Mouse (Mus musculus) gastrocnemius, postnatal 14 days (tissue): ENCODE results near the gene Nell2. TPM values are rescaled to one million over a fixed set of nuclear protein-coding genes. Genes with fewer than 3 reads are reported as not detected.

Source experiments
- DNase-seq: peaks from one replicate; pipeline ENCODE4 v3.0.0; 2021; ENCODE audit warnings: mixed read lengths
- intact Hi-C: fragments of 180-260 bp; cut with DNase I; formaldehyde crosslinking; loops from one replicate; pipeline ENCODE4 v1.15.1; 2025; ENCODE audit warnings: low total_unique reads
- total RNA-seq, 2 experiments: library from RNA; stranded (reverse); gene quantifications; 2 replicates each; pipeline ENCODE4 v1.2.3; 2021

Nell2 gene
- total RNA-seq, 2 experiments from 2014 or later = 0.33 to 0.51 TPM

DNA sequence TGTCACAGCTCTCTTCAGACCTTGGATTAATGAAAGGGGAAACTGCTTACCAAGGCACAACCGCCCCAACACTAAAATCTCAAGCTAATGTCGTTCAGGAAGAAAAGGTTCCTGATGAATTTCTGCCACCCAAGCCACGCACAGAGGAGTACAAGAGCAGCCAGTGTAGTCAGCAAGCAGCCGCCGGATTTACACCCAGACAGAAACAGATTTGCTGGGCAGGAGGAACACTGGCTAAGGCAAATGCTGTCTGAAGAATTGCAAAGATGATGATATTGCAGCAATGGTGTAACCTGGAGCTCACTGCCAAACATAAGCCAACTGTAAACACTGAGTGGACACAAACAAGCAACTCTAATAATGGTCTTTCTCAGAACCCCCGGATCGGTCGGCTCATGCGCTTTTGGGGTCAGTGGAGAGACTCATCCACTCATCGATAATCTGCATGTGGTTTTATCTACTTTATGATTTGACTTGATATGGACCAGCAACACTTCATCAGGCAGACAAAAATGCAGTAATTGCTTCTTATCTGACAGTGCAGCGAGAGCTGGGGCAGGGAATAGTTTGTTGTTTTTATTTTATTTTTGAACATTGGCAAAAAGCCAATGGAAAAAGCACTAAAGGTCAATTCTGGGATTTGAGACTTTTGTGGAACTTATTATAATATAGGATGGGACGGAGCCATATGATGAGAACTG is 389.5 kb downstream of the Nell2 start:
- intact Hi-C loops = no loop called here
- no peak for DNase-seq

DNA sequence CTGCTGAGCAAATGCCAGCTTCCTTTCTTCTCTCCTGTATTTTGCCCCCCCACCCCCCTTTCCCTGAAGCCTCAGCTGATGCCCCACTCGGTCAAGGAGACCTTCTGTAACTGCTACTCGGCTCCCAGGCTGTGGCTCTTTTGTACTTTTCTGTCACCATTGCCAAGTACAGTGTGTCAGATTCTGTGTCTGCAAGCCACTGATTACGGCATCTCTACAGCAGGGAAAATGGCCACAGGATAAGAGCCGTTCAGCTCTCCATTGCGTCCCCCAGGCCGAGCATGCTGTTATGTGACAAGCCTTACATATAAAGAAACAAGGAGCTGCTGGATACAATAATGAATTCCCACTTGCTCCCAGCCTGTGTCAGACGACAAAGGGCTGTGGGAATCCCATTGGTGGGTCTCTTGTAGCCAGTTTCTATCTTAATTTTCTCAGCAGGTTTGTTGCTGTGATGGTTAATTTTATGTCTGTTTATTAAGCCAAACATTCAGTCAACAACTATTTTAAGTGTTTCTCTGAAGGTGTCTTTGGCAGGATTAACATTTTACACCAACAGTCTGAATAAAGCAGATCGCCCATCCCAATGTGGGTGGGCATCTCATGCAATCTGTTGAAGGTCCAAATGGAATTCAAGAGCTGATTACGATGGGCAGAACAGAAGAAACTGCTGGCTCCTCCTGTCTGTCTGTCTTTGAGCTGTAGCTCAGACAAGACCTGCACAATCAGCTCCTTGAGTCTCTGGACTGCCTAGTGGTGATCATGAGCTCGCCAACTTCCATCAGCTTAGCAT is 391.1 kb downstream of the Nell2 start:
- DNase-seq = no peak
- intact Hi-C loops = no loop called here

DNA sequence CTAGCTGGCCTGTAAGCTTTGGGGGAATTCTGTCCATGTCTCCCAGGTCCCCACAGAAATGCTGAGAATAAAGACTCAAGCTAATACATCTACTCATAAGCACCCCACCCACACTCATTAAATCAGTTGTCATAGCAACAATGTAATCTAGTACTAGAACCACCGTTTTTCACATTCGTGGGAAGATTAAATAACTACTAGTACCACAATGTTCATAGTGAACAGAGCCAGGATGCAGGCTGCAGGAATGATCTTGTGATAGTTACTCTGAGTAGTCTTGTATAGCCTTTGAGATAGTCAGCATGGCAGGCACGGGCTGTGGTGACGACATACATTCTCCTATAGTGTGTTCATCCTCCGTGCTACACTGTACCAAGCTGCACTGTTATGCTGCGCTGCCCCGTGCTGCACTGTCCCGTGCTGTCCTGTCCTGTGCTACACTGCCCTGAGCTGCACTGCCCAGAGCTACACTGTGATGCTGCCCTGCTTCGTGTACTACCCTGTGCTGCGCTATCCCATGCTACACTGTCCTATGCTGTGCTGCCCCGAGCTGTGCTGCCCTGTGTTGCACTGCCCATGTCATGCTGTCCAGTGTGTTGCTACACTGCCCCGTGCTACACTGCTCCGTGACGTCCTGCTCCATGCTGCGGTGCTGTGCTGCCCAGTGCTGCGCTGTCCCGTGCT is 392.3 kb downstream of the Nell2 start:
- intact Hi-C loops = no loop called here
- no peak for DNase-seq

DNA sequence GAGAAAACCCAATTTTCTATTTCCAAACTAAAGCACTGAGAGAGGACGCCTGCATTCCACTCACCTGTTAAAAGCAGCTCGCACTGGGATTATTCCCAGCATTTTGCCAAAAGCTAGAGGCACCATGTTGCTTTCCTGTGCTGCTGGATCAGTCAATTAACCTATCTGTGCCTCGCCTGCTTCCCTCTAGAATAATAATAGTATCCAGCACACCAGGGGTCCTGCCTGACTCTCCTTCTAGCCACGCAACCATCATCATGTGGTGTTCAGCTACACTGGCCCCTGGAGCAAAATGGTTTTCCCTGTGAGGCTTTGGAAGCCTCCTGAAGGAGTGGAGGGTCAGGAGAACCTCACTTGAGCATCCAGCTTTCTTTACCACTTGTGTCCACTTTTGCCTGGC is 397.0 kb downstream of the Nell2 start:
- DNase-seq = no peak
- intact Hi-C loops = no loop called here

DNA sequence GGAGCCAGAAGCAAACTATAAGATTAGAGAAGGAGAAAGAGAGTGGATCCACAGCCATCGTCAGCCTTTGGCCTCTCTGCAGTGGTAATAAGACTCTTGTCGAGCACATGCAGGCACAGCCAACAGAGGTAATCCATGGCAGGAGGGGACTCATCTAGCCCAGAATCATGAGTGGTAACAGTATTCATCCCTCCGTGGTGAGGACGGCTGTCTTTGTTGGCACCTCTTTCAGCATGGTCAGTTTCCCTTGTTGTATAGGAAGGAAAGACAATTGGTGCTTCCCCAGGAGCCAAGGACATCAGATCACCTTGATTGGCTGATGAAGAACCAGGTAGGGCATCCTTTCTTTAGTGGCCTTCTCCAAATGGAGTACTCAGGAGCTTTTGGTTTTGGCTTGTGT is 419.7 kb downstream of the Nell2 start:
- intact Hi-C loops = no loop called here
- DNase-seq = no peak

DNA sequence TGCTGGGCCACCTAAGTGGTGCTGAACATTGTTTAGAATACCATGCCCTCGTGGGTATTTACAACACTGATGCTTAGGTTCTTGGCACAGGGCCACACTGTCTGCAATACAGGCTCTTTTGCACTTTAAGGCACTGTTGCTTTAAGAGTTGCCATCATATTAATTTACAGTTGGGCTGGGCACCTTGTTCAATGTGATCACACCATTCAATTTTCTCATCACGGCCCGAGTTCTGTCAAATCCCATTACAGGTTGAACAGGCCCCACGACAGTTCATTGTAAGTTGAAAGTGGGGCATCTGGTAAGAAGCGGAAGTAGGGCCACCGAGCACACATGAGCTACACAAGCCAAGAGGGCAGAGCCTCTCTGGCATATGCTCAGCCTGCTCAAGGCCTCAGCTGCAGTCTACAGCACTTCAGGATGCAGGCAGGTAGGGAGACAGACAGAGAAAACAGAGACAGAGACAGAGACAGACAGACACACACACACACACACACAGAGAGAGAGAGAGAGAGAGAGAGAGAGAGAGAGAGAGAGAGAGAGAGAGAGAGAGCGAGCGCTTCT is 421.0 kb downstream of the Nell2 start:
- no peak for DNase-seq
- intact Hi-C loops = no loop called here

DNA sequence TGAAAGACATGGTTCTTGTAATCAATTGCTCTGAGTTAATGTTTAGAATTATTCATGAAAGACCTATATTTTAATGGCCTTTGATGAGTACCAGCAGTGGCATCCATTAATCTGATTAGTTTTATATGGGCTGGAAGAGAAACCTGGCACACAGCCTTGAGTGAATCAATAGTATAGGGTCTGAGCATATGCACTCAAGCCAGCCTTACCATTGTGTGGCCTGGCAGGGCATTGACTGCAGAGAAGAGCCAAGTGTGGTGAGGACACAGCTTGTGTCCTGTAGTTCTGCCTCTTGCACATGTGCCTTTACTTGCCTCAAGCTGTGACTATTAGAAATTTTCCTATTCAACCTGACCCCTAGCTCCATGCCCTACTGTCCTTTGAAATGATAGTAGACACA is 426.8 kb downstream of the Nell2 start:
- intact Hi-C loops = no loop called here
- no peak for DNase-seq

DNA sequence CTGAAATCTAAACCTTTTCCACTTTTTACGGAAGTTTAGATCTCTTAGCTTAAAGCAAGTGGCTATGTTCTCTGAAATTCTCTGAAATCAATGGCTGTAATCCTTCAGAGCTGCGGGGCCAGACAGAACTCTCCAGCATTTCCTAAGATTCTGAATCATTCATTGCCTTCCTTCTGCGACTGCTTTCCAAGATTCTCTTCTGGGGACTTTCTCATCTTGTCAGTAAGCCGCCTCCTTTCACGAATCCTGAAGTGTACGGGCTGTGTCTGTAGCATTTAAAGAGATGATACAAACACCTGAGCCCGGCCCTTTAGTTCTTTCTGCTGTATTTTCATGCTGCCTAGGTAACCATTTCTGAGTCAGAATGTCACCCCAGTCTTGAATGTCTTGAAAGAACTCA is 428.2 kb downstream of the Nell2 start:
- intact Hi-C loops = no loop called here
- no peak for DNase-seq

DNA sequence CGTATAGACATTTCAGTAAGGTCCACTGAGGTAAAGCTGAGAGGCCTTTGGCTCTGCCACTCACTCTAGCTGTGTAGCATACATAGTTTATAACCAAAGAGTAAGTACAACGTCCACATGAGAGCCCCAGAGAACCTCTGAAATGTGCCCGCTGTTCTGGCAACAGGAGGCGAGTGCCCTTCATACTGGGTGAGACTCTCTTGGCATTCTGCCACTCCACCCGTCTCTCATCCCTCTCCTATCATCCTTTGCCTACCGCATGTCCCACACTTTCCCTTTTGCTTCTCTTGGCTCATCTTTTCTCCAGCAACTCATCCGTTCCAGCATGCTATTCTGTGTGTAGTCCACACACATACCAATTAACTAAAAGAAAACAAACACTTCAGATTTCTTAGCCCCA is 442.4 kb downstream of the Nell2 start:
- peak; percentile 10 for DNase-seq
- intact Hi-C loops = no loop called here

DNA sequence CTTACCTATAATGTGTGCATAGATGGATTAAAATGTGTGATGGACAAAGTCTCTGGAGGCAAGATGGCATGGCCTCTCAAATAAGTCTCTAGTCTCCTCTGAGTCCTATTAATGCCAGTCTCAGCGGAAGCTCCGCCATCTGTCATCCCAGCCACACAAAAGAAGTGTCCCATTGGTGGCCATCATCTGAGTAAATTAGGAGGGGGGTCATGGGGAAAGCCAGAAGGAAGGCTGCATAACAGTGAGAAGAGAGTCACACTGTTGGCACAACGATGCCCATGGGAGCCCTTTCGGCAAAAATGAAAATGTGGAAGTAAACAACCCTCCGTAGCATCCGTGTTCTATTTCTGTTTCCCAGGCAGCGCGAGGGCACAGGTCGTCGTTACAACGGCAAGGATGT is 446.7 kb downstream of the Nell2 start:
- intact Hi-C loops = no loop called here
- DNase-seq = no peak

DNA sequence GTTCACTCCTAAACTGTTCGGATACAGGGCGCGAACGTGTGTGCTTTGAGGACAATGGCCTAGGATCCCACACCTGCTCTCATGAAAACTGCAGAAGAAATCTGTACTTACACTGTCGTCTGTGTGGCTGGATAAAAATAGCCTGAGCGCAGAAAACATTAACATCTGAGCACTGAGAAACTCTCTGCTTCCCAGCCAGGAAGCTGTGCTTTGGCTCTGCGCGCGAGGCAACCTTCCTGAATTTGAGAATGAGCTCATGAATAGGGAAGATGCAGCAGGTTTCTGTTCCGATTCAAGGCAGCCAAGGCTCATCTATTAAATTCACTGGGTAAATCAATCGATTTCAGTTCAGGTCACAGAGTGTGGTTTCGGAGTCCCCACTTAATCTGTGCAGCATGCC is 453.0 kb downstream of the Nell2 start:
- intact Hi-C loops = no loop called here
- DNase-seq = peak; percentile 6

DNA sequence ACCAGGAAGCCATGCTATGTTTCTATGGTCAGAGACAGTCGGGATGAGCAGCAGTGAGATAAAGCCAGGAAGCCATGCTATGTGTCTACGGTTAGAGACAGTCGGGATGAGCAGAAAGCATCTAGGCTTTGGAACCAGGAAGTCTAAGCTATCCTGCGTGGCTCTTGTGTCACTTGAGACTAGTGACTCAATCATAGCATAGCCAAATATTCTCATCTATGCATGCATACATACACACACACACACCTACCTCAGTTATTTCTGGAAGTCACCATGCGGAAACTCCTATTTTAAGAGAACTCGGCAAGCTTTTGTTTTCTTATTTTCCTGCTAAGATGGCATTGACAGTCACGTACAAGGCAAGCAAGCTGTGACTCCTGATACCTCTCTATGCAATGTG is 457.5 kb downstream of the Nell2 start:
- DNase-seq = no peak
- intact Hi-C loops = no loop called here

DNA sequence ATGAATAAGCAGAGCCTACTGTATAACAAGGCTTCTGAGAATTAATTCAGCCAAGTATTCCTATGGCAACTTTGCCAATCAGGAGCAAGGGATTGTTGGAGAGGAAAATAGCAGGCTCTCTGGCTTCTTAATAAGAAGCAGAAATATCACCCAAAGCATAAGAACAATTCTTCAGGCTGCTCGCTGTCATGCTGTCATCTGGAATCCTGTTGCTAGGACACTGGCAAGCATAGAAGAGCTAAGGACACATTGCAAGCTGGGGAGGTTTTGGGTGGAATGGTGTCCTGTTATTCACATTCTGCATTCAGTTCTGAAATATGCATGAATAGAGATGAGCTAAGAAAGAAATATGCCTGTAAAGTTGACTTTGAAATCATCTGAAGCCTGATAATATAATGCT is 459.6 kb downstream of the Nell2 start:
- no peak for DNase-seq
- intact Hi-C loops = no loop called here

DNA sequence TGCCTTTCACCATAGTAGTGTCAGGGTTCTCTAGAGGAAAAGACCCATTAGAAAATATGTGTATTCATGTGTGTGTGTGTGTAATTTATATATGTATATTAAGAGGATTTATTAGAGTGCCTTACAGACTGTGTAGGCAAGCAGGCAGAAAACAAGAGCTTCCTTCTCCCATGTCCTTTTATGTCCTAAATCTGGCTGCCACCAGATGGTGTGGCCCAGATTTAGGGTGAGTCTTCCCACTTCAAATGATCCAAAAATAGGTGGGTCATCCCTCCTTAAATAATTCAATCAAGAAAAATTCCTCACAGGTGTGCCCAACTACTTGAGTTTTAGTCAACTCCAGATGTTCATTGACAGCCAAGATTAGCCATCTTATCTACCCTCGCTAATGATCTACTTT is 460.3 kb downstream of the Nell2 start:
- intact Hi-C loops = no loop called here
- no peak for DNase-seq

DNA sequence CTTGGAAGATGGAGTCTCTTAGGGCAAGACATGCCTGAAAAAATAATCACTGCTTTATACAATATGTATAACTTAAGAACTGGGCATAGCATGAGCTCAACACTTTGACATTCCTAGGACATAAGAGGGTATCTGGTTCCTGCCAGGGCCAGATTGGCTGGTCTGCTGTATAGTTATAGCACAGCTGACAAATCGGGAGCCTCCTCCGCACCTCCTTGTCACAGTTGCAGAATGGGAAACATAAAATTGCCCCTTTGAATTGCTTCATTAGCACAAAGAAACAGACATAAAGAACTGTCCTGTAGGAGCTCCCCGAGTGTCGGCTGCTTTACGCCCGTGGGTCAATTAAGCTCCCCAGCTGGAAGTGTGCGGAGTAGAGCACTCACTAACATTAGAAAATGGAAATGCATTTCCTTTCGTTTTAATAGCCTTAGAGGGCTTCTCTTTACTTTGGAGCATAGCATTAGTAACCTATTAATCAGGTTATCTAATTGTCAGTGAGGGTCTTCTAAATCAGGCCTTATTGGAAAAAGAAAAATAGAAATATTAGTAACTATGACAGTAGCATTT is 473.2 kb downstream of the Nell2 start:
- DNase-seq = no peak
- intact Hi-C loops = no loop called here

DNA sequence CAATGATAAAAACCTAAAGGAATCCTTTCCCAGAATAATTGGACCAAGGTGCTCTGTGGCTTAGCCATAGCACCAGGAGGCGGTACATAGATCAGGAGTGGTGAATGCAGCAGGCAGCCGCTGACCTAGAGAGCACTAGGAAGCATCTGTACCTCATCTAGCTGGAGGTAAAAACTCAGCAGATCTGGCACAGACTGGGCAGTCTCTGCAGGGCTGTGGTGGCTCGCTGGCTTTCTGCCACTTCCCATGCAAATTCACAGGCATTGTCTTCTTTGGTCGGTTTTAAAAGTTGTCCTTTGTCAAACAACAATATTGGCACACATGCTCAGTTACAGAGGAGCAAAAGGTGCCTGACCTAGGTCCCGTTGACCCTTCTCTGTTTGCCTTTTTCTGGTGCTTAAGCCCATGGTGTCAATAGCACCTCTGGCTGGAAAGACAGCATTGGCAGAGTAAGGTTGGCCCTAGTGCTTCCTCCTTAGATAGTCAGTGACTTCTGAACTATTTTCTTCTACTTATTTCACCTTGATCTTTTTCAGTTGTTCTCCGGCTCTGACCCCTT is 479.1 kb downstream of the Nell2 start:
- intact Hi-C loops = no loop called here
- no peak for DNase-seq

DNA sequence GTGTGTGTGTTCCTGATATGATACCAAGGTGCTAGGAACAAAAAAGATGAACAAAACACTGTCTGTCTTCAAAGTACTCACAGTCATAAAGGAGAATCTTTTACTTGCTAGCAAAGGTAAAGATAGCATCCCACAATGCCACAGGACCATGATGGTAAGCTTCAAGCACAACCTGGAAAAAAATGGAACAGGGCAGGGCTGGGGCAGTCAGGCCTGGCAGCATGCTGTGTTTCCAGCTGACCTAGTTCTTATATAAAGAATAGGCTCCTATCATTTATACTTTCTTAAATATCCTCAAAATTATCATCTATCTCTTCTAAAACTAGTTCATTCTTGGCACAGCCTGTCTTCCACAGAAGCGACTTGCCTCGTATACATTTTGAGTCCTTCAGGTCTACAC is 480.9 kb downstream of the Nell2 start:
- intact Hi-C loops = no loop called here

DNA sequence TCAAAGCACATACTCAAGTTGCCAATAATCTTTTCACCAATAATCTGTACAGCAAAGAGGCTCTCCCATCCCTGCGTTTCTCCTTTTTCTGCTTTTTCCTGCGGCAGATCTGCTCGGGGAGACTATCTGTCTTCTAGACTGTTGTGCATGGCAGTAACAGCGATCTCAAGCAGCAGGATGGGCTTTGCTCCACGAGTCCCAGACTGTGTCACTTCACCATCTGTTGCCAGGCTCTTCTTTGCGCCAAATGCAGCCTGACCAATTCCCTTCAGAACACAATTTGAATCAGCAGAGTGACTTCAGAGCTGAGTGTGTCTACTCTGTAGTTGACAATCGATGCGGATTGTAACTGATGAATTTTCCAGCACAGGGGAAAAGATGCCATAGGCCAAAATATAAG is 484.3 kb downstream of the Nell2 start:
- DNase-seq = no peak
- intact Hi-C loops = no loop called here

More for the DNA sequence above, 480.9 kb downstream of the Nell2 start:
- DNase-seq = no peak

DNA sequence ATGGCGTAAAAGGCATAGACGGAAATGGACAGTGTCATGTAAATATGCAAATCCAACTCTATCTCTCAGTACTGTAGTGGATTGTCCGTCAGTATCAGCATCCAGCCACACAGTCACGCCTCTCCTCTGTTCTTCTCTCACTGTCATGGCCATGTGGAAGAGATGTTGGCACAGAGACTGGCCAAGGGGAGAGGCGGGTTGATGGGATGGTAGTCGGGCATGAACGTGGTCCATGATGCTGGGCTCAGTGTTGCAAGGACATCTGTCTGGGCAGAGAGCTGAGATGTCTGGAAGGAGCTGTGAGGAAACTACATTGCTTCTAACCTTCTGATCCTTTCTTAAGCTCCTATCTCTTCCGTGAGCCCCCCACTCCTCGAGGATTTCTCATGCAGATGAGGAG is 485.9 kb downstream of the Nell2 start:
- intact Hi-C loops = no loop called here
- DNase-seq = no peak

DNA sequence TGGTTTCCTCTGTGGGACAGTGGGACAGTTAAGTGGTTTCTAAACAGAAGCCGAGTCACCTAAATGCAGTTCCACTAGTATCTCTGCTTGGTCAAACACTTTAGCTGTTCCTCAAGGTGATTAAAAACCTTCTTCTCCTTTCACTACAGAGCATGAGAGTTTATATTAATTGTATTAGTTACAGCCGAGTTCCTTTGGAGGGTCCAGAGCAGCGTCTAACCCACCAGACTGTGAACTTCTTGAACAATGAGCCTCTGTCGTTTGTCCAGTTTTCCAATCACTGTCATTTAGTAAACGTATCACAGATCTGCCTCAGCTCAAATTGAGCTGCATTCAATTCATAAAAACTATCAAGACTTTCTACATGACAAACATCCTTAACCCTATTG is 498.9 kb downstream of the Nell2 start:
- no peak for DNase-seq
- intact Hi-C loops = no loop called here
